In the genomic region with DNA sequence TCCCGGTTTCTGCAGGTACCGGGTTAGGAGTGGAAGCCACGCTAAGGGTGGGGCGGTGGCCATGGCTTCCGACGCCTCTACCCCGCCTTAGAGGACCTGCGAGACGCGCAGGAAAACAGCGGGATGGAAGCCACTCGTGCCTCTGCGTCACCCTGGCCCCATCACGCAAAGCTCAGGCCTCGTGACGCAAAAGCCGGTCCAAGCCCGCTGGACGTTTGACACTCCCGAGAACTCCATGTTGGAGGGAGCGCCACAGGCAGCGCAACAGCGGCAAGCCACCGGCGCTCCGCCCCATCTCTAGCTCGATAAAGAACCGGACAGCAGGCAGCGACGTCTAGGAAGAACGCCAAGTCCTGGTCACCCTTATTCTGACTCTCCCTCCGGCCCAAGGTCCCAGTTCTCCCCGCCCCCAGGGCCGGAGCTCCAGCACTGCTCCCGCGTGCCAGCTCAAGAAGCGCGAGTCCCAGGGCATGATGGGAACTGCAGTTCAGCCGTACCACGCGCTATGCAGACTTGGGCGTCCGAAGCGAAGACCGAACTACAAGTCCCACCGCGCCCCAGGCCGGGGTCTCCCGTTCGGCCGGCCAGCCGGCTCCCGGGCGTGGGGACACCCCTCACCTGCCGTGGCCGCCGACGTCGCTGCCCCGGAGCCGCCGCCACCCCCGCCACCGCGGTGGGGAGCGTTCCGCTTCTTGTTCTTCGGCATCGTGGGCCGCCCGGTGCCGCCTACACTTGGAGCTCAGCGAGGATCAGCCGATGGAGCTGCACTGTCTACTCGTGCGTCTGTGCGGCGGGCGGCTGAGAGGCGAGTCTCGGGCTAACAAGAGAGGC, we compare ENCODE assay signal across 8 mouse cellular contexts. TPM values are rescaled to one million over a fixed set of nuclear protein-coding genes. Genes with fewer than 3 reads are reported as not detected.
DNase-seq lines count a peak whose midpoint lies in the region; ATAC-seq lines count a peak whose summit lies in the region.

No protein-coding gene starts in this region.

- peak overlapping the region; percentile 98 for H3K9ac ChIP-seq in intestine, embryonic 16.5 days (ENCODE audit: low read depth, low read length)

- no peaks in the 10 kb centered on the region for H3K9me3 ChIP-seq in intestine, embryonic 16.5 days (ENCODE audit: control insufficient read depth, low read length)

- peaks cover 6% of the 10 kb centered on the region; the same call in 1 of the 2 replicates for H3K4me1 ChIP-seq in intestine, embryonic 16.5 days (ENCODE audit: control insufficient read depth, insufficient read depth, low read length)

- under 1% methylated on average over 81 of the region's 81 CpGs for WGBS in intestine, embryonic 16.5 days

- peak; percentile 94 for ATAC-seq in intestine, embryonic 16.5 days

- peak; percentile 96 for DNase-seq in adrenal gland, postnatal 10 days
- peak; percentile 92 for DNase-seq in embryo, embryonic 9.5 days (ENCODE audit: extremely low spot score)
- peak; percentile 91 to 94 for DNase-seq in gastrocnemius, postnatal 4 days (ENCODE audit: low spot score in 2 of 2)
- peak; percentile 97 to 98 for DNase-seq in left cerebral cortex, postnatal 25 days (ENCODE audit: low spot score in 2 of 2)
- peak; percentile 95 for DNase-seq in mesoderm, embryonic 11.5 days (ENCODE audit: low read depth, low spot score)
- DNase-seq in right cerebral cortex, postnatal 25 days: peak; percentile 95
- peak; percentile 91 to 94 for DNase-seq in urinary bladder, postnatal 4 days (ENCODE audit: low spot score in 2 of 2)

- no peaks in the 10 kb centered on the region for H3K27me3 ChIP-seq in intestine, embryonic 16.5 days (replicated peaks; ENCODE audit: control insufficient read depth, insufficient read depth, low read length)

- H3K27ac ChIP-seq in intestine, embryonic 16.5 days (ENCODE audit: low read length): peak overlapping the region; percentile 98

- peak overlapping the region; percentile 57 for H3K4me2 ChIP-seq in intestine, embryonic 16.5 days (ENCODE audit: low read depth, low read length)

- no peaks in the 10 kb centered on the region for H3K36me3 ChIP-seq in intestine, embryonic 16.5 days (ENCODE audit: control insufficient read depth, insufficient read depth, low read length)

- intact Hi-C loops in left cerebral cortex, postnatal 25 days (cut with DNase I): loop anchor here (10.0 kb wide), 1 partner anchor 802 kb away; the partner anchor contains the start of gene Immp2l

- peak overlapping the region; percentile 98 for H3K4me3 ChIP-seq in intestine, embryonic 16.5 days (ENCODE audit: low read length)

RNA-seq across cellular contexts. Expression of gene Lsmem1, which starts 23.2 kb away (rescaled TPM):
- 1 to 10 TPM in 1 of 2 experiments, under 1 TPM in 1; 0.45 to 2.3 TPM for total RNA-seq in adrenal gland, postnatal 10 days (2021)
- 10 to 100 TPM; 30.7 to 34.1 TPM for total RNA-seq in gastrocnemius, postnatal 4 days (2021)
- polyA plus RNA-seq in intestine, embryonic 16.5 days (2015; fragmentation: Nextera tagmentation; extraction: Ambion mirVana): not detected in 2 replicates
- total RNA-seq in left cerebral cortex, postnatal 25 days (2021): 1 to 10 TPM in 1 of 2 experiments, under 1 TPM in 1; 0.69 to 1.3 TPM

RNA-seq across cellular contexts. Expression of gene Ifrd1, which starts 25.8 kb away (rescaled TPM):
- 100 to 1,000 TPM; 143 to 154 TPM for total RNA-seq in adrenal gland, postnatal 10 days (2021)
- total RNA-seq in gastrocnemius, postnatal 4 days (2021): 100 to 1,000 TPM in 1 of 2 experiments, 10 to 100 TPM in 1; 81.3 to 107 TPM
- 80.1 and 86.9 TPM in 2 replicates for polyA plus RNA-seq in intestine, embryonic 16.5 days (2015; fragmentation: Nextera tagmentation; extraction: Ambion mirVana)
- total RNA-seq in left cerebral cortex, postnatal 25 days (2021): 100 to 1,000 TPM; 110 TPM

Comparison
In these comparisons a context has a peak if more than half of its experiments do, and no peak if none do; other contexts are left out.
1. Peak in every context shown above with its lines: DNase-seq, ATAC-seq, H3K4me3 ChIP-seq and H3K27ac ChIP-seq.
2. RNA of gene Lsmem1, which starts 23.2 kb away (total RNA-seq): 30.7 to 34.1 TPM in gastrocnemius, postnatal 4 days; 0.45 to 2.3 TPM in adrenal gland, postnatal 10 days and 0.69 to 1.3 TPM in left cerebral cortex, postnatal 25 days; every median in the first group is over 4 times any median in the second.